Mouse (Mus musculus) liver, embryonic 14.5 days (tissue): Measurements from ENCODE around the gene Tle4.

Experiments used
- CTCF ChIP-seq: IDR thresholded peaks from 2 replicates; pipeline ENCODE4 v1.5.1; 2016; ENCODE audit warnings: antibody characterized with exemption, low read depth, control low read depth
- EP300 ChIP-seq: IDR thresholded peaks from 2 replicates; pipeline ENCODE4 v1.6.1; 2016; ENCODE audit warnings: antibody characterized with exemption, low read depth

DNA sequence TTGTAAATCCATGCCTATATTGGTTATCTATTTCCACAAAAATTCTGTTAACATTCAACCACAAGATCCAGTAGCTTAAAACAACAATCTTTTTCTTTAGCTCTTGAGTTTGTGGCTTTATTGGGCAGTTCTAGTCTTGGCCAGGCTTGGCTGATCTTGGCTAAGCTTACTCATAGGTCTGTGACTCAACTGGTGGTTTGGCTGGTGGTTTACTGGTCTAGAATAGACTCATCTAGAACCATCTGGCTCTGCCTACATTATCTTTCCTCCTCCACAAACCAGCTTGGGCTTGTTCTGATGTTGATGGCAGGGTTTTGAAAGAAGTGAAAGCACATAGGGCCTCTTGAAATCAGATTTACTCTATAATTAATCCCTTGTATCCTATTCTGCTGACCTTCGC lies 22.7 kb upstream of the Tle4 start:
- TF ChIP-seq CTCF: no peak
- TF ChIP-seq EP300: no peak
